Mouse (Mus musculus): ENCODE measurements around the gene Mef2c.

Gene Mef2c

DNA sequence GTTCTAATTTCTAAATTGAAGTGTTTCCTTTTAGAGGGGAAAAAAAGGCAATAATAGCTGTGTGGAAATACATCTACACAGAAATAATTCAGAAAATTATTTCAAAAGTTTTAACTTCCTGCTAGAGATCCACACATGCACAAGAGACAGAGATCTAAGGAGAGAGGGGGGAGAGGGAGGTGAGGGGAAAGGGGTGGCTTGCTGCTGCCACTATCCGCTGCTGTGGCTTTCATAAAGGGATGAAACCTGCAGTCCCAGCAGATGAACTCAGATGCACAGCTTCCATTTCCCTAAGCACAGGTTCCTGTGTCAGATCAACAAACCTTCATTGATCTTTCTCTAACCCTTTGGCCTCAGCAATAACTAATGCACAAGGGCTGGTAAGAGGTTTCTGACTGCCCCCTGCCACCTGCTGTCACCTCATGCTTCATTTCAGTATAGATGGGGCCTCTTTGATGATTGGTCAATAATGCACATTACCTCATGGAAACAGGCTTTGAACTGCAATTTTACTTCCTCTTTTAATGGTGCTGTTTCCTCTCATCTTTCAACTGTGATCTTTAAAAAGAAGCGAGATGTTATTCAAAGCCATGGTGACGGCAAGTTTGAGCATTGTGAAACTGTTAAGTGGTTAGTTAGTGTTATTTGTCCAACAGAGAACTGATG, 105.2 kb downstream of the Mef2c start:
- in situ Hi-C loops (cut with MboI, MseI): no loop called here

DNA sequence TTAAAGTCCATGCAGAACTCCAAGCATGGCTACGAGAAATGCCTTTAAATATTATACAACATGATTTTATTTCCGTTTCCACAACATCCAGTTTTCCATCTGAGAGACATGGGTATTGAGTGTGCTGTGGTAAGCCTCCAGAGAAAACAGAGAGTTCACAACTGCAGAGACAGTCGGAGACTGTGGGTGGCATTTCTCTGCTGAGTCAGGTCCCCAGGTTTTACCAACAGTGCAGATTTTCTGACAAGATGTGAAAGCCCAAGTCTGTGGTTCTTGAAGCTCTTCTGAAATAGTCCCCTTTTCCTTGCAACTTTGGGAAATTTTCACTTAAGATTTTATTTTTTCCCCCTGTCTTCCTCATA, 105.7 kb downstream of the Mef2c start:
- in situ Hi-C loops (cut with MboI, MseI): no loop called here

DNA sequence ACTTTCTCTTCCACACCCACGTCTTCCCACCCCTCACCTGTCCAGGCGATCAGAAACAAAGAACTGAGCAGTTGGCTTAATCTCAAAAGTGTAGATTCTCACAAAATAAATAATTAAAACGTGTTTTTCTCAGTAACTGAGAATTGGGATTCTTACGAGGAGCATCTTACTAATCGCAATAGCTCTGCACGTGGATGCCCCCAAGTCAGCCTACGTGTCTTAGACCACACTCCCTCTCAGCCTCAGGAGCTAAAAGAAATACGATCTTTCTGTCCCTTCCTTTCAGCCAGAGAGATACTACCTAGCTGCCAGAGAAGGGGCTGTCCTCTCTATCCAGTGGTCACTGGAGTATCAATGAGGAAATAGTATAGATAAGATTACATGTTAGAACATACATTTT, 106.3 kb downstream of the Mef2c start:
- in situ Hi-C loops (cut with MboI, MseI): no loop called here

- in situ Hi-C loops (cut with MboI, MseI): no loop called here
These were observed 108.4 kb downstream of the Mef2c start for GRCm38 (mm10) chr13:83612195-83612594.

- in situ Hi-C loops (cut with MboI, MseI): no loop called here
These were observed 112.0 kb downstream of the Mef2c start for GRCm38 (mm10) chr13:83615875-83616274.

GRCm38 (mm10) chr13:83624651-83625050, 120.8 kb downstream of the Mef2c start:
- in situ Hi-C loops (cut with MboI, MseI): no loop called here

DNA sequence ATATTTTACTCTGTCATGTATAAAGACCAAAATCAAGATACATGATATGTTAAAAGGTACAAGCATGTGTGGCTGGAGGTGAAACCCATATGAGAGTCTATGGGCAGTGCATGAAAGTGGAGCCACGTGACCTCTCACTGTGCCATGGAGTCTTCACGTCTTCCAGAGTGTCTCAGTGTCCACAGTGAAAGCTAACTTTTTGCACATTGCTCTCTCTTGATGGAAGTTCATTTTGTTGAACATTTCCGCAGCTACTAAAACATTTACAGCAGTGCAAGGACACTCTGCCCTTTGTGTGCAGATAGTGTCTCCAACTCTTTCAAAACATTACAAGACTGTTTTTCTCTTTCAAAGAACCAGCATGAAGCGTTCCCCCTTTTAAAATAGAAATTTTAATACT, 123.6 kb downstream of the Mef2c start:
- in situ Hi-C loops (cut with MboI, MseI): no loop called here

DNA sequence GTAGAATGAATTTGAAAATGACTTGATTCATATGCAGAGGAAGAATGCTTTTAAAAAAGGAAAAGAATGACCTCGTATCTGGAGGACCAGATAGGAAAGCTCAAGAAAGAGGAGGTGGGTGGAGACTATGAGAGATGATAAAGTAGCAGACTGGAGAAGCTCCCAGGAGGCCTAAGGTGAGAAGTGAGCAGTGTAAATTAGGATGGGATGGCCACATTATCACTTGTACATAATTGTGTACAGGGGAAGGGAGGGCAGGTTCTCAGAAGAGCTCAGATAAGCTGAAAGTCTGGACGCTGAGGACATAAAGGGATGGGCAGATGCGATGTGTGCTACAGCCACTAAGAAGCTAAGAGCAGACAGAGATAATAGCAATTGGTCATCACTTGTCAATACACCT, 124.3 kb downstream of the Mef2c start:
- in situ Hi-C loops (cut with MboI, MseI): no loop called here

- in situ Hi-C loops (cut with MboI, MseI): no loop called here
These were observed 129.3 kb downstream of the Mef2c start for GRCm38 (mm10) chr13:83633155-83633554.

DNA sequence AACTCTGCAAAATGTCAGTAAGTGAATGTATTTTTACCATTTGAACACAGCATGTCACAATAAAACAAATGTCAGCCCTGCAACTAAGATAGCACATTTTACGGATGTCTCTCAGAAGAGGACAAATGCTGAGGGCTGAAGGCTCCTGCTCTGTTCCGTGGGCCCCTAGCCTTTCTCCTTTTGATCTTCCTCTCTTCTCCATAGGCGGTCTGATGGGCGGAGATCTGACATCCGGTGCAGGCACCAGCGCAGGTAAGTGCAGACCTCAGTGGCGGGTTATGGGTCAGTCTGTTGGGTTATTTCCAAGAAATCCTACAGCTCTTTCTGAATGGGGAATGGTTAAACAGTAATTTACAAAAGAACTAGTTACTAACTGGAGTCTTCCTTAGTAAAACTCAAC, 131.4 kb downstream of the Mef2c start:
- in situ Hi-C loops (cut with MboI, MseI): no loop called here

DNA sequence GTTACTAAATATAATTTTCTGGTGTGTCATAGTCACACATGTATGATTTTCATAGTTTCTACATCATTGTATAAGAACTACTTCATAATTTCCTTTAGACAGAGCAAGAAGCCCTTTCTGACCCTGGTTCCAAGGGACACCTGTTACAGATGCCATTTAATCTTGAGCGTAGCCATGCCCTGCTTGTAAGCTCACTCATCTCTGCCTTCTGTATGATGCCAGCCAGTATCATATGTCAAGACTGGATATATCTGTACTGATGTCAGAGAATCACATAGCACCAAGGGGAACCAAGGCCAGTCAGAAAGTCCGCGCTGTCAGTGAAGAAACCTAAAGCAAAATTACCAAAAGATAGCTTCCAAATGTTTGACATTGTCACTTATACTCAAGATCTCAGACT, 133.8 kb downstream of the Mef2c start:
- in situ Hi-C loops (cut with MboI, MseI): no loop called here

- in situ Hi-C loops (cut with MboI, MseI): no loop called here
These were observed 134.9 kb downstream of the Mef2c start for GRCm38 (mm10) chr13:83638735-83639134.

GRCm38 (mm10) chr13:83649051-83649450, 145.2 kb downstream of the Mef2c start:
- in situ Hi-C loops (cut with MboI, MseI): no loop called here

- in situ Hi-C loops (cut with MboI, MseI): loop anchor here (5.0 kb wide), 2 partner anchors 138 to 1708 kb away; no protein-coding TSS in a partner anchor
These were observed 146.1 kb downstream of the Mef2c start for GRCm38 (mm10) chr13:83649795-83650476.

GRCm38 (mm10) chr13:83650807-83651206, 147.0 kb downstream of the Mef2c start:
- in situ Hi-C loops (cut with MboI, MseI): loop anchor here (5.0 kb wide), 2 partner anchors 139 to 1709 kb away; no protein-coding TSS in a partner anchor

DNA sequence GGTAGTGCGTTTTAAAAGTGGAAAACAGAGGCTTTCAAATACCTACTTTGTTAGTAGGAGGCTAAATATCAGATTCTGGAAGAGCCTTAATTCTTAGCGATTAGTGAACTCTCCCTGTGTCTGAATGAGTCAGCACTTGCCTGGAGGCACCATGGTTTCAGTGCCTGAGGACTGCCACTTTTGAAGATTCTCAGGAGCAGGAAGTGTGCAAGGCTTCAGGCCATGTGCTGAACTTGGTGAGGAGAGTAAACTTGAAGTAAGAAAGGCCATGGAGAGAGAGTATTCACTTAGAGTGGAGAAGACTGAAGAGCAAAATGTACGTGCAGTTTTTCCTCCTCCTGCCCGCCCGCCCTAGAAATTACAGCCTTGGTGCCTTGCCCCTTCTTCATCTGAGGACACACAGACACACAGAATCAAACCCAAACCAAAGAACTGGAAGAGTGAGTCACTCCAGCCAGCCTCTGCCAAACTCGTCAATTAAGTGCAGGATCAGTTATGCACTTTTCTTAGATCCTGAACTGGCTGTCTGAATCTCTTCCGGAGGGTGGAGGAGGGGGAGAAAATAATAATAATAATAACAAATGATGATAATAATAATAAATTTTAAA, 148.2 kb downstream of the Mef2c start:
- in situ Hi-C loops (cut with MboI, MseI): loop anchor here (5.0 kb wide), 2 partner anchors 140 to 1710 kb away; no protein-coding TSS in a partner anchor

DNA sequence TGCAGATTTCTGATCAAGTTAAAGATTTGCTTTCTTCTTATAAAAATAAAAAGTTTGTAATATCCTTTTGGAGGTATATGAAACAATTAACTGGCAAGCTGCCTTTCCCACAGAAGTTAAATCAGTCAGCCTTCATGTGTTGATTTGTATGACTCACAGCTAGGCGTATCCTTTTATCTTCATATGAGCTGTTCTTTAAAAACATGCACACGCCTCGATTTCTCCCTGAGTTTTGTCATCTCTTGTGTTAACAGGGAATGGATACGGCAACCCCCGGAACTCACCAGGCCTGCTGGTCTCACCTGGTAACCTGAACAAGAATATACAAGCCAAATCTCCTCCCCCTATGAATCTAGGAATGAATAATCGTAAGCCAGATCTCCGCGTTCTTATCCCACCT, 148.7 kb downstream of the Mef2c start:
- in situ Hi-C loops (cut with MboI, MseI): loop anchor here (5.0 kb wide), 2 partner anchors 140 to 1710 kb away; no protein-coding TSS in a partner anchor

DNA sequence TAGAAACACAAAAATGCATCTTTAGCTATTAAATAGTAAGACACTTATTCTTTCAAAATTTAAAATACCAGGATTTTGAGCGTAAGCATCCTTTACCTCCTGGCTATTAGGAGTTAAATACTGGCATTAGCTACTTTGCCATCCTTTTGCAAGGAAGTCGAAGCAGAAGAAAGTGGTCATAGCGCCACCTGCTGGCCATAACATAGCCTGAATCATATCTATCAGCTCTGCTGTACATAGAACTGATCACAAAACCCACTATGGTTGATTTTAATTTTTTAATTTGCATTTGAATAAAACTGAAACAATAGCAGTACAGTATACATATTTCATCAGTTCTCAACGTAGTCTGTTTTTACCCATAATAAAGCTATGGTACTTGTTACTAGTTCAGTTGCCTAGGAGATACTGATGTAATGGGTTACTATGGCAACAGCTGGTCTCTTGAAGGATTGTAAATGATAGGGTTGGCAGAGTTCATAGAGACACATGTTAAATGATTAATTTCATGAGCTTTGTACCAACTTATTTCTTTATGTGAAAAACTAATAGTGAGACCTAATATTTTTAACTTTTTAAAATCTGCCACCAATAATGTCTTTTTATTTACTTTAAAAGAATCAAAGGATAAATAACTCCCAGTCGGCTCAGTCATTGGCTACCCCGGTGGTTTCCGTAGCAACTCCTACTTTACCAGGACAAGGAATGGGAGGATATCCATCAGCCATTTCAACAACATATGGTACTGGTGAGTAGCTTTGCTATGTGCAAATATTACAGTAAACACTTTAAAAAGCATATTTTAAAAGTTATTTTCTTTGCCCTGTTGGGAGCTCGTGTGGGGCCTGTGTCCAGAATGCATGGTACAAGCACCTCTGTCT, 151.3 kb downstream of the Mef2c start:
- in situ Hi-C loops (cut with MboI, MseI): loop anchor here (5.0 kb wide), 2 partner anchors 143 to 1713 kb away; no protein-coding TSS in a partner anchor

GRCm38 (mm10) chr13:83656094-83656493, 152.3 kb downstream of the Mef2c start:
- in situ Hi-C loops (cut with MboI, MseI): no loop called here

DNA sequence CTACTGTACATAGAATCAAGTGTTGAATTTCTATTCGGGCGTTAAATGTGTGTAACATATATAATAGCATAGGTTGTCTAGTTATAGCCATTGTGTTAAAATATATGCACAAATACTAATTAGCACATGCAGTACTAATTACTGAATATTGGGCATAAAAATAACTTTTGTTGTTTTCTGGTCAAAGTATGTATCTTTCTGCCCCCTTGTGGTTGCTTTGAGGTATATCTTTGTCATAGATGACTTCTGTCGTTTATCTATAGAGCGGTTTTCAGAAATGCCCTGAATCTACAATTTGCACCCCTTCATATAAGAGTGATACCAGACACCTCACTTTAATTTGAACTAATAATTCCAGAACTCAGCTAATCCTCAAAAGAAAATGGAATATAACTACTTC, 152.9 kb downstream of the Mef2c start:
- in situ Hi-C loops (cut with MboI, MseI): no loop called here

DNA sequence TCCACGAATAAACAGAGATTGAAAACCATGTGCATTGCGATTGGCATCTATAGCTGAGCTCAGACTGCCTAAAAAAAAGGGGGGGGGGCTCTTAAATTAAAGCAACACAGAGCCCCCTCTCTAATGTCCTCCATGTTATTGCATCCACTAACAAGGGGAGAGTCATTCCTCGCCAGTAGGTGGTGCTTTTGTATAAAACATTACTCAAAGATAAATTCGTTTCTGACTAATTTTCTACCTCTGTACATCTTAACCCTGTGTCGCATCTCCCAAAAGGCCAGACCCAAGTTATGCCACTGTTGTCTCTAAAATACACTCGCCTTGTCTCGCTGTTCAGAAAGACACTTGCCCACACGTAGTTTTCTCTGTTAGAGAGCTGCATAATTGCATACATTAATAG, 156.9 kb downstream of the Mef2c start:
- in situ Hi-C loops (cut with MboI, MseI): no loop called here

DNA sequence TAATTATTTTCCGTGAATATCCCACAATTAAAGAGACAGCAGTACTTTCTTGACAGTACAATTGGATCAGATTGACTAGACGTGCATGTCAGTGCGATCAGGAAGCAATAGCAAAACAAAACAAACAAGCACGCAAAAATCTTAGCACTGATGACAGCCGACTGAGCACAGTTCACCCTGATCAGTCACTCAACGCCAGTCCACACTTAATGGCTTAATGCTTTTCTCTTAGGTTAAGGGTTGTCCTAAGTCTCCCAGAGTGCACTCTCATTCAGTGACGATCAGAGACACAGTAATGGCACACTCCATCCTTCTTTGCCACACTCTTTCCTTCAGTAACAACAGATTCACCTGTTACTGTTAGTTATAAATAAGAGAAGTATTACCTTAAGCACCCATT, 157.3 kb downstream of the Mef2c start:
- in situ Hi-C loops (cut with MboI, MseI): no loop called here

Measured in regulatory T cell (primary cell).